Mouse (Mus musculus) heart, adult 2 months (tissue): ENCODE measurements around the gene Lipo2. TPM values are rescaled to one million over a fixed set of nuclear protein-coding genes. Genes with fewer than 3 reads are reported as not detected.
"Not testable (repeated sequence)": the region's sequence is repeated elsewhere in the genome, so short reads cannot be mapped to it uniquely, and the experiment has no call there.

Experiments
- DNase-seq, 2 experiments: peaks; one replicate each; pipeline ENCODE4 v3.0.0; 2021
- H3K27ac ChIP-seq: fragments of 200-600 bp; 2 replicates; pipeline ENCODE4 v1.8.1; 2022
- H3K27me3 ChIP-seq: fragments of 200-500 bp; 2 replicates; pipeline ENCODE4 v1.6.1; 2012; ENCODE audit warnings: mild to moderate bottlenecking, low read length, inconsistent platforms, mixed read lengths; ENCODE audit not compliant: control insufficient read depth, insufficient read depth
- H3K36me3 ChIP-seq: fragments of 200-500 bp; 2 replicates; pipeline ENCODE4 v1.6.1; 2012; ENCODE audit warnings: low read length, inconsistent platforms; ENCODE audit not compliant: control insufficient read depth, insufficient read depth
- H3K4me1 ChIP-seq: fragments of 200-500 bp; 2 replicates; pipeline ENCODE4 v1.6.1; 2011; ENCODE audit warnings: low read length; ENCODE audit not compliant: control insufficient read depth, insufficient read depth
- H3K4me3 ChIP-seq: fragments of 200-600 bp; 2 replicates; pipeline ENCODE4 v1.8.1; 2022
- H3K79me2 ChIP-seq: fragments of 200-500 bp; replicated peaks from 2 replicates; pipeline ENCODE4 v1.6.1; 2012; ENCODE audit warnings: mild to moderate bottlenecking, inconsistent platforms, low read length, moderate library complexity, mixed read lengths; ENCODE audit not compliant: control insufficient read depth, insufficient read depth
- H3K9ac ChIP-seq: fragments of 200-500 bp; 2 replicates; pipeline ENCODE4 v1.6.1; 2012; ENCODE audit warnings: low read depth, mild to moderate bottlenecking, control low read depth, inconsistent platforms, low read length, mixed read lengths
- CTCF ChIP-seq: fragments of 200-600 bp; IDR thresholded peaks from 2 replicates; pipeline ENCODE4 v1.8.1; 2022; ENCODE audit warnings: antibody characterized with exemption, mild to moderate bottlenecking, moderate library complexity
- EP300 ChIP-seq: fragments of 200-500 bp; IDR thresholded peaks from 2 replicates; pipeline ENCODE4 v1.6.1; 2011; ENCODE audit warnings: low read depth, low read length, control low read depth; ENCODE audit not compliant: insufficient read depth
- POLR2A ChIP-seq: fragments of 200-500 bp; IDR thresholded peaks from 2 replicates; pipeline ENCODE4 v1.6.1; 2011; ENCODE audit warnings: mild to moderate bottlenecking, low read depth, low read length, control low read depth; ENCODE audit not compliant: insufficient read depth
- WGBS: fragments of 180-500 bp; shearing (Covaris S2); methylation state at CpG from one replicate; pipeline ENCODE4 v1.1.7; 2018; 5-methylcytosine and 5-hydroxymethylcytosine counted together
- intact Hi-C: fragments of 180-260 bp; cut with DNase I; formaldehyde crosslinking; loops from one replicate; pipeline ENCODE4 v1.15.1; 2025
- long read RNA-seq: library from polyadenylated mRNA; stranded (forward); transcript quantifications from one replicate; pipeline ENCODE4 v2.0.0, GENCODE M21; 2021
- polyA plus RNA-seq: library from polyadenylated mRNA; depleted of rRNA; stranded (reverse); fragments of >200 nt; gene quantifications from 2 replicates; pipeline ENCODE4 v1.2.3, GENCODE M21; 2012; rRNA removed
- total RNA-seq, 2 experiments: library from RNA; stranded (reverse); gene quantifications; 2 replicates each; pipeline ENCODE4 v1.2.3; 2021

Lipo2 gene
- under 1 TPM; 0.18 to 0.23 TPM for total RNA-seq
- polyA plus RNA-seq: 0.06 and 0.26 TPM in 2 replicates
- long read RNA-seq: 0 reads

- H3K27ac ChIP-seq, H3K9ac ChIP-seq, H3K4me3 ChIP-seq, intact Hi-C loops, H3K27me3 ChIP-seq, H3K36me3 ChIP-seq, H3K4me1 ChIP-seq, DNase-seq, H3K79me2 ChIP-seq: not testable (repeated sequence)
- WGBS: 94% methylated on average over 1 of the region's 1 CpGs
These were observed at the start of gene Lipo2 for GRCm38 (mm10) chr19:33751259-33751658. Lipo2 (minus strand) TSS chr19:33751359.

GRCm38 (mm10) chr19:33787359-33787758 lies 36.2 kb upstream of the Lipo2 start, which contains the start of gene Lipo1:
Lipo1 (minus strand) TSS chr19:33787459.
- H3K9ac ChIP-seq, H3K79me2 ChIP-seq, DNase-seq, H3K4me1 ChIP-seq, H3K4me3 ChIP-seq, intact Hi-C loops, H3K27me3 ChIP-seq, H3K36me3 ChIP-seq, H3K27ac ChIP-seq: not testable (repeated sequence)

- Histone ChIP-seq H3K4me3 (no peak overlapping the region), H3K79me2 (no peaks in the 10 kb centered on the region), H3K27me3 (no peaks in the 10 kb centered on the region), H3K27ac (no peak overlapping the region), H3K36me3 (no peaks in the 10 kb centered on the region), H3K9ac (no peak overlapping the region), H3K4me1 (no peaks in the 10 kb centered on the region)
- DNase-seq: no peak
- TF ChIP-seq POLR2A (no peak), CTCF (no peak), EP300 (no peak)
- WGBS: 83% methylated on average over 12 of the region's 12 CpGs
- intact Hi-C loops: no loop called here
These were observed 35.6 kb upstream of the Lipo2 start for GRCm38 (mm10) chr19:33786576-33787277.

- H3K27me3 ChIP-seq, intact Hi-C loops, H3K9ac ChIP-seq, H3K4me1 ChIP-seq, H3K27ac ChIP-seq, H3K36me3 ChIP-seq, H3K79me2 ChIP-seq: not testable (repeated sequence)
- WGBS: 23% methylated on average over 14 of the region's 41 CpGs
- peak; percentile 48 to 56 for DNase-seq
- peak within 1 kb of the TSS; percentile 27; the same call in 1 of the 2 replicates for H3K4me3 ChIP-seq
These were observed 10.3 kb upstream of the Lipo2 start, which contains the start of gene Lipo3 for GRCm38 (mm10) chr19:33761287-33762086. Lipo3 (minus strand) TSS chr19:33761951.

Other genes with a start within 250 kb of the Lipo2 start
- gene Lipo4, start 233.6 kb downstream of the Lipo2 start, total RNA-seq: under 1 TPM; 0.20 to 0.21 TPM
- gene Lipo4, start 233.6 kb downstream of the Lipo2 start, polyA plus RNA-seq: not detected in 2 replicates
- not detected for gene Gm8978, start 126.1 kb downstream of the Lipo2 start, total RNA-seq
- gene Gm8978, start 126.1 kb downstream of the Lipo2 start, polyA plus RNA-seq: not detected in 2 replicates
- gene Lipo3, start 10.6 kb upstream of the Lipo2 start, total RNA-seq: 1 to 10 TPM; 7.5 to 7.7 TPM
- 2.5 and 4.9 TPM in 2 replicates for gene Lipo3, start 10.6 kb upstream of the Lipo2 start, polyA plus RNA-seq
- gene Lipo1, start 36.1 kb upstream of the Lipo2 start, total RNA-seq: not detected
- gene Lipo1, start 36.1 kb upstream of the Lipo2 start, polyA plus RNA-seq: not detected in 2 replicates
- gene Lipf, start 209.8 kb upstream of the Lipo2 start, total RNA-seq: not detected
- not detected in 2 replicates for gene Lipf, start 209.8 kb upstream of the Lipo2 start, polyA plus RNA-seq